Mouse (Mus musculus) cortical plate, adult 2 months (tissue): Measurements from ENCODE around the gene Ttc30a2.

Experiments
- CTCF ChIP-seq: fragments of 200-500 bp; IDR thresholded peaks from 2 replicates; pipeline ENCODE4 v1.5.1; 2011; ENCODE audit warnings: mild to moderate bottlenecking, control low read depth, low read length; ENCODE audit not compliant: insufficient read depth; ENCODE audit errors: extremely low read depth
- POLR2A ChIP-seq: fragments of 200-500 bp; IDR thresholded peaks from 2 replicates; pipeline ENCODE4 v1.6.1; 2011; ENCODE audit warnings: mild to moderate bottlenecking, low read length, control low read depth; ENCODE audit not compliant: insufficient read depth; ENCODE audit errors: extremely low read depth

GRCm38 (mm10) chr2:75960366-75961330 is 17.3 kb downstream of the Ttc30a2 start:
- TF ChIP-seq POLR2A (no peak), CTCF (no peak)
